Mouse (Mus musculus) ES-Bruce4 (cell line): ENCODE data around the gene Cand2.

Experiments used
- EP300 ChIP-seq: IDR thresholded peaks from 2 replicates; pipeline ENCODE4 v1.6.1; 2011; ENCODE audit warnings: low read depth, low read length; ENCODE audit not compliant: insufficient read depth
- POLR2A ChIP-seq: IDR thresholded peaks from one replicate; pipeline ENCODE4 v1.8.1; 2011; ENCODE audit warnings: low read length; ENCODE audit not compliant: insufficient read depth

- TF ChIP-seq EP300 (no peak), POLR2A (no peak)
Observed at GRCm38 (mm10) chr6:115772201-115772600, 2.1 kb upstream of the Cand2 start.
